In the genomic region with DNA sequence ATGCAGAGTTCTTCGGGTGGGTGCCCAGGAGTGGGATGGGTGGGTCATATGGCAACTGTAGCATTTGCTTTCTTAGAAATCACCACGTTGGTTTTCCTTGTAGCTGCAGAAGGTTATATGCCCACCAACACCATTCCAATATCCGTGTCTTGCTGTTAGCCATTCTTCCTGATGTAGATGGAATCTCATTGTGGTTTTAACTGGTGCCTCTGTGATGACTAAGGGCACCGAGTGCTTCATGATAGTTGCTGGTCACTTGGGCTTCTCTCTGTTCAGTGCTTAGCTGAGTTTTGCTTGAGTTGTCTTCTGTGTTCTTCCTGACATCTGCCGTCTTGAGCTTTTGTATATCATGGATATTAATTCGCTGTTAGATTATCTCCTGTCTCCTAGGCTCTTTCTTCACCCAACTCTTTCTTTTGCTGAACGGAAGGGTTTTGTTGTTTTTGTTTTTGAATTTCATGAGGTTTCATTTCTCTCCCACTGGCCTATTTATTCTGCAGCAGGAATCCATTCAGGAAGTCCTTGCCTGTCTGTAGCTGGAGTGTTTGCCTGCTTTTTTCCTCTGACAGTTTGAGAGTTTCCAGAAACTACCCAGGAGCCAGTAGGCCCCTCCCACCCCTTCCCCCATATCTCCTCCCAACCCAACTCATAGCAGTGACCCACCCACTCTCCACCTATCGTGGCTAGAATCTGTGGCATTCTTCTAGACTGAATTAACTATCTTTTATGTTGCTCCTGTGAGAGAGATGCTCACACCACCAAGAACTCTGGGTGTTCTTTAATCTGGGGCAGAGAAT, we compare ENCODE assay signal across 17 mouse cellular contexts. TPM values are rescaled to one million over a fixed set of nuclear protein-coding genes. Genes with fewer than 3 reads are reported as not detected.
DNase-seq lines count a peak whose midpoint lies in the region; ATAC-seq and TF ChIP-seq lines count a peak whose summit lies in the region.
"Had no signal": no experiment of that assay in that cellular context is flagged by ENCODE, and none has a peak within 500 bp of the region (broad histone marks: within the 10 kb centered on the region; RNA-seq: fewer than 3 reads in every experiment).

No protein-coding gene starts in this region.

- H3K4me1 ChIP-seq in forebrain, embryonic 12.5 days, result peaks cover 15% of the 10 kb centered on the region
- H3K4me1 ChIP-seq in forebrain, embryonic 10.5 days, result peaks cover 19% of the 10 kb centered on the region
- no peaks in the 10 kb centered on the region for H3K4me1 ChIP-seq in heart, postnatal 0 days (ENCODE audit: control insufficient read depth, insufficient read depth)
- peaks cover 24% of the 10 kb centered on the region for H3K4me1 ChIP-seq in embryonic fibroblast, embryonic 13.5 days (ENCODE audit: control insufficient read depth, insufficient read depth, low read length)
- peaks cover 2% of the 10 kb centered on the region for H3K4me1 ChIP-seq in midbrain, embryonic 16.5 days (ENCODE audit: control insufficient read depth, insufficient read depth, low read length)

- no peak for DNase-seq in forebrain, embryonic 10.5 days (ENCODE audit: extremely low spot score, low spot score)
- DNase-seq in heart, postnatal 0 days (ENCODE audit: low spot score), result peak; percentile 12
- no peak for DNase-seq in heart, postnatal 4 days
- DNase-seq in 416B (ENCODE audit: low read depth), result peak; percentile 87
- DNase-seq in ovary, postnatal 14 days (ENCODE audit: low spot score), result no peak
- DNase-seq: adrenal gland, postnatal 36 days; cerebellum, adult 9-10 months; forebrain, postnatal 0 days had no signal

- TF ChIP-seq POLR2A in embryonic fibroblast, embryonic 13.5 days (IDR thresholded peaks at IDR 0.05; ENCODE audit: low read depth, low read length), result no peak

- peaks cover 4% of the 10 kb centered on the region; the same call in 1 of the 2 replicates for H3K36me3 ChIP-seq in forebrain, embryonic 12.5 days (replicated peaks)
- H3K36me3 ChIP-seq in forebrain, embryonic 10.5 days (replicated peaks), result peaks cover 14% of the 10 kb centered on the region
- peaks cover 17% of the 10 kb centered on the region; the same call in 1 of the 2 replicates for H3K36me3 ChIP-seq in heart, postnatal 0 days (replicated peaks; ENCODE audit: control insufficient read depth, insufficient read depth, low read length)
- peaks cover 3% of the 10 kb centered on the region; the same call in 1 of the 2 replicates for H3K36me3 ChIP-seq in midbrain, embryonic 16.5 days (ENCODE audit: control insufficient read depth, insufficient read depth, low read length)
- H3K36me3 ChIP-seq: embryonic facial prominence, embryonic 15.5 days; intestine, embryonic 15.5 days; lung, embryonic 15.5 days had no signal

- H3K9ac ChIP-seq in forebrain, embryonic 12.5 days, result no peak overlapping the region
- no peak overlapping the region for H3K9ac ChIP-seq in heart, postnatal 0 days (replicated peaks; ENCODE audit: low read depth, low read length)
- H3K9ac ChIP-seq in midbrain, embryonic 16.5 days (ENCODE audit: low read depth, low read length), result no peak overlapping the region
- H3K9ac ChIP-seq: embryonic facial prominence, embryonic 15.5 days; forebrain, postnatal 0 days; intestine, embryonic 15.5 days; lung, embryonic 15.5 days had no signal

- no peaks in the 10 kb centered on the region for H3K9me3 ChIP-seq in forebrain, embryonic 12.5 days
- no peaks in the 10 kb centered on the region for H3K9me3 ChIP-seq in forebrain, embryonic 10.5 days
- H3K9me3 ChIP-seq in heart, postnatal 0 days (replicated peaks; ENCODE audit: control insufficient read depth, low read length), result no peaks in the 10 kb centered on the region
- no peaks in the 10 kb centered on the region for H3K9me3 ChIP-seq in midbrain, embryonic 16.5 days (replicated peaks; ENCODE audit: control insufficient read depth, low read length, poor library complexity, severe bottlenecking)
- H3K9me3 ChIP-seq: embryonic facial prominence, embryonic 15.5 days; intestine, embryonic 15.5 days; lung, embryonic 15.5 days; midbrain, embryonic 10.5 days had no signal

- H3K27me3 ChIP-seq in forebrain, embryonic 12.5 days, result no peaks in the 10 kb centered on the region
- H3K27me3 ChIP-seq in forebrain, embryonic 10.5 days (ENCODE audit: poor library complexity, severe bottlenecking), result no peaks in the 10 kb centered on the region
- H3K27me3 ChIP-seq in heart, postnatal 0 days (ENCODE audit: control insufficient read depth, insufficient read depth, low read length), result no peaks in the 10 kb centered on the region
- no peaks in the 10 kb centered on the region for H3K27me3 ChIP-seq in midbrain, embryonic 16.5 days (ENCODE audit: control insufficient read depth, insufficient read depth, low read depth, low read length)
- H3K27me3 ChIP-seq: embryonic facial prominence, embryonic 15.5 days; intestine, embryonic 15.5 days; lung, embryonic 15.5 days had no signal

- 68% methylated on average over 8 of the region's 8 CpGs for WGBS in forebrain, embryonic 12.5 days
- 82% methylated on average over 8 of the region's 8 CpGs for WGBS in forebrain, embryonic 10.5 days
- WGBS in heart, postnatal 0 days, result 53% methylated on average over 8 of the region's 8 CpGs
- 55% methylated on average over 8 of the region's 8 CpGs for WGBS in midbrain, embryonic 16.5 days

- H3K4me2 ChIP-seq in forebrain, embryonic 12.5 days, result no peak overlapping the region
- no peak overlapping the region for H3K4me2 ChIP-seq in heart, postnatal 0 days (ENCODE audit: low read depth, low read length)
- no peak overlapping the region for H3K4me2 ChIP-seq in midbrain, embryonic 16.5 days (ENCODE audit: low read length)
- H3K4me2 ChIP-seq: embryonic facial prominence, embryonic 15.5 days had no signal

- TF ChIP-seq CTCF in heart, postnatal 0 days (IDR thresholded peaks at IDR 0.05; ENCODE audit: low read depth), result no peak
- no peak for TF ChIP-seq CTCF in embryonic fibroblast, embryonic 13.5 days (IDR thresholded peaks at IDR 0.05; ENCODE audit: borderline replicate concordance, insufficient read depth, low read length)

- TF ChIP-seq EP300 in heart, postnatal 0 days (IDR thresholded peaks at IDR 0.05; ENCODE audit: low read depth), result no peak

- H3K4me3 ChIP-seq in forebrain, embryonic 12.5 days (replicated peaks), result no peak overlapping the region
- no peak overlapping the region for H3K4me3 ChIP-seq in forebrain, embryonic 10.5 days
- no peak overlapping the region for H3K4me3 ChIP-seq in heart, postnatal 0 days (ENCODE audit: low read depth, low read length)
- no peak overlapping the region for H3K4me3 ChIP-seq in embryonic fibroblast, embryonic 13.5 days (ENCODE audit: insufficient read depth, low read length)
- H3K4me3 ChIP-seq in midbrain, embryonic 16.5 days (ENCODE audit: low read depth, low read length), result no peak overlapping the region
- H3K4me3 ChIP-seq: embryonic facial prominence, embryonic 15.5 days; intestine, embryonic 15.5 days; layer of hippocampus, adult 2 months; midbrain, embryonic 10.5 days had no signal

- peak overlapping the region; percentile 15; the same call in 1 of the 2 replicates for H3K27ac ChIP-seq in forebrain, embryonic 12.5 days
- H3K27ac ChIP-seq in forebrain, embryonic 10.5 days, result no peak overlapping the region
- H3K27ac ChIP-seq in heart, postnatal 0 days (ENCODE audit: low read depth), result no peak overlapping the region
- peak overlapping the region; percentile 94 for H3K27ac ChIP-seq in embryonic fibroblast, embryonic 13.5 days (ENCODE audit: insufficient read depth, low read length)
- no peak overlapping the region for H3K27ac ChIP-seq in midbrain, embryonic 16.5 days (ENCODE audit: low read length)
- H3K27ac ChIP-seq: embryonic facial prominence, embryonic 15.5 days; intestine, embryonic 15.5 days; kidney, postnatal 0 days; midbrain, embryonic 10.5 days had no signal

- no peak for ATAC-seq in forebrain, embryonic 12.5 days (ENCODE audit: low FRiP score)
- ATAC-seq in heart, postnatal 0 days (ENCODE audit: insufficient read depth, low read depth), result peak; percentile 22; the same call in 1 of the 2 replicates
- no peak for ATAC-seq in midbrain, embryonic 16.5 days
- ATAC-seq: forebrain, postnatal 0 days; intestine, embryonic 15.5 days had no signal

RNA-seq across cellular contexts. Expression of a gene that starts 50.8 kb away (rescaled TPM):
- polyA plus RNA-seq in forebrain, embryonic 12.5 days (2016; fragmentation: Nextera tagmentation; extraction: Ambion mirVana), result 32.5 and 34.1 TPM in 2 replicates
- polyA plus RNA-seq in forebrain, embryonic 10.5 days (2016; fragmentation: Nextera tagmentation; extraction: Ambion mirVana), result 31.9 and 38.4 TPM in 2 replicates
- 17.8 and 22.8 TPM in 2 replicates for total RNA-seq in heart, postnatal 0 days (2014; rRNA removed; ENCODE audit: low replicate concordance)
- 28.4 and 29.0 TPM in 2 replicates for polyA plus RNA-seq in heart, postnatal 0 days (2015; fragmentation: Nextera tagmentation; extraction: Ambion mirVana)
- total RNA-seq in heart, postnatal 4 days (2021), result 10 to 100 TPM; 32.4 to 35.8 TPM
- polyA plus RNA-seq in embryonic fibroblast, embryonic 13.5 days (2011; ENCODE audit: insufficient read length, low read depth, missing spikeins), result 73.2 and 85.7 TPM in 2 replicates
- 54.3 and 59.6 TPM in 2 replicates for polyA plus RNA-seq in midbrain, embryonic 16.5 days (2015; fragmentation: Nextera tagmentation; extraction: Ambion mirVana)

Comparison
In these comparisons a context has a peak if more than half of its experiments do, and no peak if none do; other contexts are left out.
1. H3K27ac ChIP-seq: peak in forebrain, embryonic 12.5 days (single experiment) and embryonic fibroblast, embryonic 13.5 days (single experiment); none in forebrain, embryonic 10.5 days (single experiment), heart, postnatal 0 days (single experiment) and midbrain, embryonic 16.5 days (single experiment).
2. DNase-seq: peak in heart, postnatal 0 days (single experiment) and 416B (single experiment); none in forebrain, embryonic 10.5 days (single experiment), heart, postnatal 4 days (single experiment) and ovary, postnatal 14 days (single experiment).